Mouse (Mus musculus) small intestine, adult 2 months (tissue): ENCODE measurements around the gene Stap2.

ENCODE experiments used
- CTCF ChIP-seq: fragments of 200-500 bp; IDR thresholded peaks from 2 replicates; pipeline ENCODE4 v1.5.1; 2012; ENCODE audit warnings: low read depth, mild to moderate bottlenecking, control low read depth, inconsistent platforms, low read length, moderate library complexity, mixed read lengths; ENCODE audit not compliant: insufficient replicate concordance, insufficient read length; ENCODE audit errors: extremely low read depth
- POLR2A ChIP-seq: fragments of 200-500 bp; IDR thresholded peaks from 2 replicates; pipeline ENCODE4 v1.6.1; 2012; ENCODE audit warnings: low read depth, mild to moderate bottlenecking, control low read depth, inconsistent platforms, low read length, moderate library complexity

- TF ChIP-seq CTCF = no peak
- no peak for TF ChIP-seq POLR2A
These were observed 33.3 kb upstream of the Stap2 start for GRCm38 (mm10) chr17:56038583-56039261.
